Mouse (Mus musculus): ENCODE measurements at regions not wholly inside any gene's neighbourhood (a gene's known extent, or its start where the extent isn't known, plus 50 kb on each side); places are given as distances from the start of the nearest gene placed in this dataset.

- DNase-seq, result no peak
Measured at GRCm38 (mm10) chr1:41104869-41105268, 299.5 kb downstream of the Tmem182 start.

- no peak for DNase-seq
Measured at GRCm38 (mm10) chr1:41121636-41122175, 316.3 kb downstream of the Tmem182 start.

GRCm38 (mm10) chr1:41131410-41131809 lies 326.0 kb downstream of the Tmem182 start:
- DNase-seq, result no peak

DNA sequence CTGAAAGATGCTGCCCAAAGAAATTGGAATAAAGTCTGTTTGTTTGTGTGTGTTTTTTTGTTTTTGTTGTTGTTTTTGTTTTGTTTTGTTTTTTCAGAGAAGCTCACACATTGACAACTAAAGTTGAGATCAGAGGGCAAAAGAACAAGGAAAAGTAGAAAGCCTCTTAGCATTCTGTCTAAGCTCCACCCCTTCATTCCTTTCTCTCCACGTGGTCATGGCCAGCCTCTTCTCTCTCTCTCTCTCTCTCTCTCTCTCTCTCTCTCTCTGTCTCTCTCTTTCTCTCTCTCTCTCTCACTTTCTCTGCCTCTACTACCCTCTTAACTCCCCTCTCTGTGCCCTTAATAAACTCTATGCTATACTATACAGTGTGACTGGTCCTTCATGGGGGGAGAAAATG lies 327.7 kb downstream of the Tmem182 start:
- no peak for DNase-seq

GRCm38 (mm10) chr1:41133946-41134345 lies 328.5 kb downstream of the Tmem182 start:
- DNase-seq, result no peak

GRCm38 (mm10) chr1:41139725-41140124 lies 334.3 kb downstream of the Tmem182 start:
- no peak for DNase-seq

DNA sequence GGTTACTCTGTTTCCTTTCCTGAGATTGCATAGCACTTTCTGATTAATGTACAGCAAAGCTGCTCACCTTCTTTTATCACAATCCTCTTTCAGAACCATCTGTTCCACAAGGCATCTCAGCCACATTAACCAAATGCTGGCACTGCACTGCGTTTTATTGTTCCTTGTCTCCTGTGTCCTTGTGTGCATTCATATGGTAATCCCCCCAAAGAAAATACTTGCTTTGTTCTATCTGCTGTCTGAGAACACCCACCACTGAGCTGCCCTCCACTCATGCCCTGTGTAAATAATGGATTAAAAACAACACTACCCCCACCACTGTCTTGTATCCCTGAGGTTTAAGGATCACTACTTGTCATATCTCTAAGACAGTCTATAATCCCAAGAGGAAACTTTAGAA lies 335.1 kb downstream of the Tmem182 start:
- no peak for DNase-seq

DNA sequence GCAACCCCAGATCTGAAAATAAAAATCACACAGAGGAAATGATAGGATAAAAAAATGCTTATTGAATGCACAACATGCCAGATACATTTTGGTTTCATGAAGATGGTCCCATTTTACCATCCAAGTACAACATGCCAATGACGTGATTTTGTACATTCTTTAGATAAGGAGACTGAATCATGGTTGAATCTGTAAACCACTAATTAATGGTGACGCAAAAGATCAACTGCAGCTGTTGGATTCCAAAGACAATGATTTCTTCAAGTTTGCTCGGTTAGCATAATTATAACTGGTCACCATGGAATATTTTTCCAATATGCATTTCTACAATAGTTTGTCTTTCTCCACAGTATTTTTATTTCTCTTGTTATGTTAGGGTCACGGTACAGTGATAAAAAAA lies 336.6 kb downstream of the Tmem182 start:
- no peak for DNase-seq

- no peak for DNase-seq
Measured at GRCm38 (mm10) chr1:41152516-41152915, 347.1 kb downstream of the Tmem182 start.

- no peak for DNase-seq
Measured at GRCm38 (mm10) chr1:41153174-41153999, 348.0 kb downstream of the Tmem182 start.

DNA sequence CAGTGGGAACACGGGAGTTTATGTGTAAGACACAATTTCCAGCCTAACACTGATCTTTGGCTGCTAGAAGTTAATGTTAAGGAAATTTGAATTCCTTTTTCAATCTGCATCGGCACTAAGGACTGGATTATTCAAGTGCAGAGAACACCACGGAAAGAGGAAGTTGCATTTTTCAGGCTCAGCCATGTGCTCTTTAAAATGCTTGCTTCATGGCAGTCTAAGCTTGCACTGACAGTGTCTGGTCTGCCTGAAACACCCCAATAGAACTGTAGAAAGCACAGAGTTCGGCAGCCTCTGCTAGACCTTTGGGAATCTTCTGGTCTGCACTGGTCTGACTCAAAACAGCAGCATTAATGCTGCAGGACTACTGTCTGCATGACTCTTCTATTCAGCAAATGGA lies 348.8 kb downstream of the Tmem182 start:
- no peak for DNase-seq

DNA sequence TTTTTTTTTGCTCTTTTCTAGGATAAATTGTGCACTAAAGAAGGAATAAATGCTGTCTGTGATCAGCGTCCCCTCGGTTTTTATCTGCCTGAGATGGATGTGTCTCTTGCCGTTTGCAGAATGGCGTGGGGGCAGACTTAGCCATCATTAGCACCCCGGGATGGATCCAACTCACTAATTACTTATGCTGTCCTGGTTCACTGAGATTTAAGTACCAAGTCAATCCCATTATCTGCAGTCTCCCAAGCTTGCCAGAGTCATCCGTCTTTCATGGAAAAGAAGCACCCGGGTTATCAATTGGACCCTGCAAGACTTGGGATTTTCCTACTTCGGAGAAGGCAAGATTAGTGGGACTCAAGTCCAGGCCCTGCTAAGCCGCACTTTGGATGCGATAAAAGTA lies 351.5 kb downstream of the Tmem182 start:
- DNase-seq, result no peak

DNA sequence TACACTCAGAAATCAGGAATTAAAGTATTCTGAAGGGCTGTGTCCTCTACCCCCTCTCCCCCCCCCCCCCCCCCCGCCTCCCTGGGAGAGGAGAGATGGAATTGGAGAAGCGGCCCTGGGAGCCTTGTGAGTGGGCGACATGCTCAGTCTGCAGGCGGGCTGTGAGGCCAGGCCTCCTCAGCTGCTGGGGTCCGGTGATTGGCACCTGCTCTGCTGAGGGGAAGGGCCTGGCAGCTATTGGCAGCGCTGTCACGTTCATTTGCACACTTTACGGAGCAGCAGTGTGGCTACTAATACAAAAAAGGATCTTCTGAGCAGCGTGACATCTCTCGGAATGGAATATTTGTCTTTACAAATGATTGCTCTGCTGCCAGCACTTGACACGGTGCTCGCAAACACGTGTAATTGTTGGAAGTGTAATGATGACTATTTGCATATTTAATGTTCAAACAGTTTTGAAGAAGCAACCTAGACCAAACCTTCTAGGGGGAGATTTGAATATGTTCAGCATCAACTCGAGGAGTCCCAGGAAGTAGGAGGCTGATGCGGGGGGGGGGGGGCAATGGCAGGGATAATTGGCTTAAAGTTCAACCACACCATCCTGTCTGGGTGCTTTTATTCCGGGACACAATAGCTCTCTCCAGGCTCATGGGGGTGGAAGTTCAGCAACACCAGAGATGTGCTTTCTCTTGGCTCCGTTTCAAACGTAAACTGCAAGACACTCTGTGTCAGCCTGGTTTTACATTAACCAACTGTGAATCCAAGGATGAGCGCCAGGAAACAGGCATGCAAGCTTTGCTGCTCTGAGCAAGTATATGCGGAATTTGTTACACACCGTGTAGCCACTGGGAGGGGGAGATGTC lies 352.5 kb downstream of the Tmem182 start:
- peak; percentile 77 for DNase-seq

GRCm38 (mm10) chr1:41165878-41166786 lies 360.7 kb downstream of the Tmem182 start:
- no peak for DNase-seq

GRCm38 (mm10) chr1:41166787-41167420 lies 361.5 kb downstream of the Tmem182 start:
- no peak for DNase-seq

GRCm38 (mm10) chr1:41186991-41187390 lies 381.6 kb downstream of the Tmem182 start:
- DNase-seq, result no peak

GRCm38 (mm10) chr1:41212876-41213275 lies 407.5 kb downstream of the Tmem182 start:
- no peak for DNase-seq

DNA sequence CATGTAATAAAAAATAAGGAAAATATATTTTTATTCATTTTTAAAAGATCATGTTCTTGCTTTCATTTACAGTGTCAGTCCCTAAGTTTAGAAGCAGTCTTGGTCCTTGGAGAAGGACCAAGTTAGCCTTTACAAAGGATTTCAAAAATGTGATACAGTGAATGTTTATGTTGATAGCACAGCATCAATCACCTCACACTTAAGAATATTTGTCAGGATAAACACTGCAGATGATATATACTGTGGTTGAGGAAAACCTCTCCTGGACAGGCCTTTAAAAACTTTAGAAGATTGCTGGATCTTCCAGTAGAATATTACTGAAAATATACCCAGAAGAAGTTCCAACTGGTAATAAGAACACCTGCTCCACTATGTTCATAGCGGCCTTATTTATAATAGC lies 420.4 kb downstream of the Tmem182 start:
- no peak for DNase-seq

DNA sequence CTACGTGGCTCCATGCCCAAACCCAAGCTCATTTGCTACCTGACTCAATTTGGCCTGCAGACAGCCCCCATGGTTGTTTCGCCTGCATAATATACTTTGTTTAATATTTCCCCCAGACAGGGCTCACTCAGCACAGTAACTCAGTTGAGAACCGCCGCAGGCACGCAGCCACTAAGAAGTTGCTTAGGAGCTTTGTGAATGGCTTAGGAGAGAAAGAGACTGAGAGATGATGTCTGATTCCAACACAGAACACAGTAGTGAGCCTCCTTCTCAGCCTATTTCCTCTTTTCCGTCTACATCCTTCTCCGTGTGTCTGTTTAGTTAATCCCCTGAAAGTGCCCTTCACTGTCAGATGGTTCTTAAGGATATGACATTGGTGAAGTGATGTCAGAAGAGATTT lies 429.9 kb downstream of the Tmem182 start:
- DNase-seq, result no peak

DNA sequence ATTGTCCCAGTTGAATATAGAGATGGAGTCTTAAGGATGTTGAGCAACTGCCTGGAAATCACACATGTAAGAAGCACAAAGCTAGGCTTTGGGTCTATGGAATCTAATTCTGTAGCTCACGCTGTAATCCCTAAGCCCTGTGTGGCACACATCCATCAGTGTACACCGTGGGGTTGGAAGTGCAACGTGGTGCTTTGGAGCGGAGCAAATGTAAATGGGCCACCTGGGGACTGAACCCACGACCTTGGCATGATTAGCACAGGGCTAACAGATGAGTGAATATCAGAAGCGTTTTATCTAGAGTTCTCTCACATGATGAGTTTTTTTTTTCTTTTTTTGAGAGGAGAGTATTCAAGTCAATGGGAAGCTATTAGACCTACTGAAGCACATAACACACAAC lies 437.6 kb downstream of the Tmem182 start:
- DNase-seq, result no peak

DNA sequence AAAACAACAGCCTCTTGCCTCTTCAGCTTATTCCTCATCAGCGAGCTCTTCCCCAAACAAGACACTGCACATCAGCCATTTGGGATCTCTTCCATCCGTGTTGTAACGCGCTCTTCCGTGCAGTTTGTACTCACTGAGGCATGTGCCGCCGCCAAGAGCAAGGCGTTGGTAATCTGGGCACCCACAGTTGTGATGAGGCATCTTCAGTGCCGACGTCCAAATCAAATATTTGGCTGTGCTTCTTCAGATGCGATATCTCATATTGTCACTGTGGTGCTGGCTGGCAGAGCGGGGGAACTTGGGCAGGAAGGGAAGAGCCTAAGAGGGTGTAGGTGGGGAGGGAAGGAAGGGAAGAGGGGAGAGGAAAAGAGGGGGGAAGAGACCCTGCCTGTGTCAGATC lies 439.2 kb downstream of the Tmem182 start:
- DNase-seq, result no peak

DNA sequence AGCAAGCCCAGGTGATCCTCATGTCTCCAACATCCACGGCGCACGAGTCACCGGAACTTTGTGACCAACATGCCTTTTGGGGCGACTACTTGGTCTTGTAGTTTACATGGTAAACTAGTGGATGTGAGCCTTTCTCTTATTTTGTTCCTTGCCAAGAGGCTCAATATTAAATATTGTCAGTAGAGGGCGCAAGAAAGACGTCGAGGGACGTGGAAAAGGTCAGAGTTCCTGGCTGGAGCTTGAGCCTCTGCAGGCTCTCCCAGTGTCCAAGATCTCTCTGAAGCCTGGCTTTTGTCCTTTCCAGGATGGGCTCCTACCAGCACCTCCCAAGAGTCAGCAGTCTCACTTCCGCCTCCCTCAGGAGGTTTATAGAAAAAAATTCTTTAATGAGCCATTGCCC lies 458.8 kb downstream of the Tmem182 start:
- DNase-seq, result peak; percentile 4

All from kidney, adult 11 months (tissue).